Mouse (Mus musculus): ENCODE results near the gene Arid4a.

DNA sequence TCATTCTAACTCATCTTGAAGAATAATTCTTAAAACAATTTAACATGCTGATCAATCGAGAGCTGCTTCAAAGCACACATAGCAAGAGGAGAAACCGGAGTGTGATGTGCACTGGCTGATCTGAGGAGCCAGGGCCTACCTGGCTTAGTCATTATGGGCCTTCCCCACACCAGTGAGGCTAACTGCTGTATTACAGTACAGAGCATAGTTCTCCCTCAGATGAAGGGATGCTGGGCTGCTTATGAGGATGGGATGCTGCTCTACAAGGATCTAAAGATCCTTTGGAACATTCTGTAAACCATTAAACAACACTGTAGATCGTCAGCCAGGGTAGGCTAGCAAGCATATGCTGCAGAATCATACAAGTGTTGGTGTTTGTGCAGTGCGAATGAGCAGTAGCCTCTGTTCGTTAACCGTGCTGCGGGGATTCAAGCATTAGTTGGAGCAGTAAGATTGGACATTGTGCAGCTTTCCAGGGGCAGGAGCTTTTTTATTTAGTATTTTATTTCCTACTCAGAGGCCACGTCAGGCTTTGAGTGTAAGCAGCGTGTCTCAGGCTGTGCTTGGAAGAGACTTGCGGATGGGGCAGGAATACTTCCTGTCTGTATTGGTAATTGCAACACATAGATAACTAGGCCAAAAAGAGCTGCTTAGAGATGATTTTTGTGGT, 33.9 kb downstream of the Arid4a start:
- TF ChIP-seq CTCF (IDR thresholded peaks at IDR 0.05; ENCODE audit: extremely low read depth, insufficient read length, insufficient replicate concordance, low read depth, low read length) (no peak), POLR2A (IDR thresholded peaks at IDR 0.05; ENCODE audit: low read depth, low read length) (no peak)
